Mouse (Mus musculus) embryo, embryonic 10 days (tissue): ENCODE results near the gene Pik3ap1.
"Not testable (repeated sequence)": the region's sequence is repeated elsewhere in the genome, so short reads cannot be mapped to it uniquely, and the experiment has no call there.

Experiments used
- DNase-seq: peaks from one replicate; pipeline ENCODE4 v3.0.0-alpha.2; 2015; ENCODE audit warnings: low spot score

The Pik3ap1 gene

GRCm38 (mm10) chr19:41384922-41385508 is at the start of gene Pik3ap1:
Gene Pik3ap1 (minus strand): TSS chr19:41385102.
- peak; percentile 28 for DNase-seq

- not testable (repeated sequence) for DNase-seq
Measured at GRCm38 (mm10) chr19:41431512-41432164, 46.7 kb upstream of the Pik3ap1 start.

DNA sequence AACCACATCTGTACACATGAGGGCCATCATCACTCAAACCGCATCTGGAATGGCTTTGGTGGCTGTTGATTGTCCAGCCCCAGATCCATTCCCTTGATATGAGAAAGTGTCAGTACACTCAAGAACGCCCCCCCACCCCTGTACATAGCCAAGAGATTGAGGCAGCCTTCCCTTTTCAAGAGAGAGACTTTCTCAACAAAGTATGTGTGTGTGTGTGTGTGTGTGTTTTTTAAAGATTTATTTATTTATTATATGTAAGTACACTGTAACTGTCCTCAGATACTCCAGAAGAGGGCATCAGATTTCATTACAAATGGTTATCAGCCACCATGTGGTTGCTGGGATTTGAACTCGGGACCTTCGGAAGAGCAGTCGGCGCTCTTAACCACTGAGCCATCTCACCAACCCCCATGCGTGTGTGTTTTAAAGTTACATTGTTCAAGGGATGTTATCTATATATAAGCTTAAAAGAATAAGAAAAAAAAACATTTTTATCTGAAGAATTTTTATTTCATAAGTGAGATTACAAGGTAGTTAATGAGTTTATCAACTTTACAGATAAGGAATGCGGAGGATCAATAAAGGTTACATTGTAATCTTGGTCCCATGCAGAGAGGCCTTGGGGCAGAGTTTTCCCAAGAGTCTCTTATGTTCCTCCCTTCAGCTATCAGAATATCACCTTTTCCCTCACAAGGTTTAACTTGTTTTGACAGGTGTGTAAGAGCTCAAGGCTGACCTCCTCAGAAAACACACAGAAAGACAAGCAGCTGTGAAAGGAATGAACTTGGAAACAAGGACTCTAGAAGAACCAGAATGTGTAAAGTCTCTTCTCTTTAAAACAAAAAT is 41.2 kb upstream of the Pik3ap1 start:
- DNase-seq, result not testable (repeated sequence)

GRCm38 (mm10) chr19:41421264-41421663 is 36.4 kb upstream of the Pik3ap1 start:
- no peak for DNase-seq

GRCm38 (mm10) chr19:41418786-41419185 is 33.9 kb upstream of the Pik3ap1 start:
- DNase-seq, result no peak

GRCm38 (mm10) chr19:41417995-41418394 is 33.1 kb upstream of the Pik3ap1 start:
- DNase-seq, result peak; percentile 46

DNA sequence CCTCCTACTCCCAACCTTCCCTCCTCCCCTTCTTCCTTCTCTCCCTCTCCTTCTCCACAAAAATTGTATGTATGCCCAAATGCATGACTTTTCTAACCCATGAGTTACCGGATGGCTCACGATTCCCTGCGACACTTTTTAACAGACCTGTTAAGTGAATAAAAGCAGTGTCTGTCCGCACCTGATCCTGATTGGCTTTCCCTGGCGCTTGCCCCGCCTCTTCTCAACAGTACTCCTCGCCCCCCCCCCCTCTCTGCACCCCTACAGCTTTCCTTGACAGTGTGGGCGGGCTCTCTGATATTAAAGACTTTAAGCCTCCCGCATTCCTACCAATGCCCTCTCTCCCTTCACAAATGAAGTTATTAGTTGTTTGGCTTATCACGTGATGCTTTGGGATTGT is 31.3 kb upstream of the Pik3ap1 start:
- DNase-seq, result no peak

GRCm38 (mm10) chr19:41402603-41403002 is 17.7 kb upstream of the Pik3ap1 start:
- DNase-seq, result no peak

DNA sequence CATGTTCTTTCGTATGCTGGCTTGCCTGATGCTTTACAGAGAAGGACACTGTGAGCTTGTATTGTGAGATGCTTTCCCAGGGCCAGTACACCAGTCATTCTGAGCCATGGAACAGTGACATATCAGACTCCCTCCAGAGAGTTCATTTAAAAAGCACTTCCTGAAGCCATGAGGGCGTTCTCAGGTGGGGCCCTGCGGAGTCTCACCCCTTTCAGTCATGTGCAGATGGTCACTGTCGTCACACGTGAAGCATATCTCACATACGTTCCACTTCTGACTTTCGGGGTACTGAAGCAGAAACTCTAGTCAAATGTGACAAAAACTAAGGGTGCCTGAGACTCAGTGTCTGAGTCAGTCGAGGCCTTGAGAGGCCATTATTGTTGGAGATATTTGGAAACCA is 6.0 kb upstream of the Pik3ap1 start:
- no peak for DNase-seq

DNA sequence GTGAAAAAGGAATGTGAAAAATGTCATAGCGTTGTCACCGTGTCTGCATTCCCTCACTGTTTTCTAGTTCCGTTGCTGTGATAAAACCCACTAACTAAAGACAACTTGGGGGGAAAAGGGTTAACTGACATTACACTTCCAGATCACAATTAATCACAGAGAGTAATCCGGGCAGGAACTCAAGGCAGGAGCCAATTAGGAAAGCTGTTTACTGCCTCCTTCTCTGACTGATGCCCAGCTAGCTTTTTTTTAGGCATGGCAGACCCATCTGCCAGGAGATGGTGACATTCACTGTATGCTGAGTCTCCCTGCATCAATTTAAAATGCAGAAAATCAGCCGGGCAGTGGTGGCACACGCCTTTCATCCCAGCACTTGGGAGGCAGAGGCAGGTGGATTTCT is 4.4 kb upstream of the Pik3ap1 start:
- no peak for DNase-seq

GRCm38 (mm10) chr19:41388242-41388641 is 3.3 kb upstream of the Pik3ap1 start:
- DNase-seq, result no peak

DNA sequence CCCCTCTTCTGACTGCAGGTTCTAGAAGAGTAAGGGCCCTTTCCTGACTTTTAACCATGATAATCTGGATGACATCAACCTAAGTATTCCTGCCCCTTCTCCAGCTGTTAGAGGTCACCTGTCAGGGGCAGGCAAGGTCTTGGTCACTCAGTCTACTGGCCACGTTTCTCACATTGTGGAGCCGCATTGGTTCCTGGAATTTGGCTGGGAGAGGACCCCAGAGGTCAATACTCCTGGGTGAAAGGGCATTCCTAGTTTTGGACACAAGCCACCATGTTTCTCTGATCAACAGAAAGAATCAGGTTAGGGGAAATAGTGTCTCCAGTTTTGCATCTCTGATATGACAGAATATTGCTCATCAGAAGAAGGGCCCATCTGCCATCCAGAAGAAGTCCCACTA is 2.4 kb upstream of the Pik3ap1 start:
- DNase-seq, result no peak

GRCm38 (mm10) chr19:41384406-41384851 is 473 bp downstream of the Pik3ap1 start:
- DNase-seq, result peak; percentile 80

GRCm38 (mm10) chr19:41382391-41382978 is 2.4 kb downstream of the Pik3ap1 start:
- no peak for DNase-seq

GRCm38 (mm10) chr19:41381581-41382239 is 3.2 kb downstream of the Pik3ap1 start:
- DNase-seq, result no peak

- DNase-seq, result no peak
Measured at GRCm38 (mm10) chr19:41379195-41379594, 5.7 kb downstream of the Pik3ap1 start.

GRCm38 (mm10) chr19:41375791-41376190 is 9.1 kb downstream of the Pik3ap1 start:
- DNase-seq, result no peak

GRCm38 (mm10) chr19:41375096-41375495 is 9.8 kb downstream of the Pik3ap1 start:
- no peak for DNase-seq

GRCm38 (mm10) chr19:41374658-41375057 is 10.2 kb downstream of the Pik3ap1 start:
- DNase-seq, result no peak

DNA sequence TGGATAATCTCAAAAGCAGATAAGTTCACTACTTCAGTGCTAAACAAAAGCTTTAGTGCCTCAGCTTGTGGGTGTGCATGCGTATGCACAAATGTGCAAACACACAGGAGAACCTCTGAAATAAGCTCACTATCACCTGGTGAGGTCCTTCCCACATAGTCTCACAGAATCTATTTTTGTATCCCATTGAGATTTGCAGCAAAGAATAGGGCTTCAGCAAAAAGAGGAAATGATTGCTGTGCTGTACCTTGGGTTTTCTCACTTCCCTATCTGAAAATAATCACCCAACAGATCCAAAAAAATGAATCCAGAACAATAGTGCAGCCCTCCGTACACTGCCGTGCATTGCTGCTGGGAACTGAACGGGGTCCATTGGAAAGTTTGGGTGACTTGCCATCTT is 12.6 kb downstream of the Pik3ap1 start:
- DNase-seq, result no peak

DNA sequence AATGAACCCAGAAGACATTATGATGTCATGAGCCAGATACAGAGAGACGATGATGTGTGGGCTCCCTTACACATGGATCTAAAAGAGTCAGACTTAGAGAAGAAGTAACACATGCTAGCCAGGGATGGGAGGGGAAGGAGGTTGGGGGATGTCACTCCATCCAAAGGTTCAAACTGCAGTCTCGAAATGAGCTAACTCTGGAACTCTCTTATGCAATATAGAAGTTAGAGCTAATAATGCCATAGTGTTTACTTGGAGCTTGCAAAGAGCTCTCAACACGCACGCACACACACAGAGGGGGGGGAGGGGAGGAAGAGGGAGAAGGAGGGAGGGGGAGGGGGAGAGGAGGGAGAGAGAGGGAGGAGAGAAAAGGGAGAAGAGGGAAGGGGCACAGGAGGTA is 13.5 kb downstream of the Pik3ap1 start:
- no peak for DNase-seq
